Mouse (Mus musculus) hindbrain, postnatal 0 days (tissue): ENCODE results near the gene Olfr1340. TPM values are rescaled to one million over a fixed set of nuclear protein-coding genes. Genes with fewer than 3 reads are reported as not detected.

Experiments
- ATAC-seq: fragments of 200-750 bp; cut with Nextera tagmentation; 2 replicates; pipeline ENCODE4 v1.8.0; 2017; ENCODE audit warnings: mild to moderate bottlenecking, moderate TSS enrichment, moderate library complexity
- DNase-seq: peaks from one replicate; pipeline ENCODE4 v3.0.0-alpha.2; 2015; ENCODE audit warnings: low spot score
- H3K27ac ChIP-seq: fragments of 300-500 bp; sonication (generic); 2 replicates; pipeline ENCODE4 v1.5.1; 2014; ENCODE audit warnings: mild to moderate bottlenecking
- H3K27me3 ChIP-seq: fragments of 300-500 bp; sonication (generic); 2 replicates; pipeline ENCODE4 v1.6.1; 2014; ENCODE audit warnings: low read length, mixed read lengths; ENCODE audit not compliant: insufficient read depth
- H3K36me3 ChIP-seq: fragments of 300-500 bp; sonication (generic); 2 replicates; pipeline ENCODE4 v1.6.1; 2014; ENCODE audit warnings: low read length, mixed read lengths; ENCODE audit not compliant: insufficient read depth
- H3K4me1 ChIP-seq: fragments of 300-500 bp; sonication (generic); 2 replicates; pipeline ENCODE4 v1.6.1; 2014; ENCODE audit warnings: antibody characterized with exemption, low read length, mixed read lengths; ENCODE audit not compliant: insufficient read depth
- H3K4me2 ChIP-seq: fragments of 300-500 bp; sonication (generic); 2 replicates; pipeline ENCODE4 v1.6.1; 2014; ENCODE audit warnings: low read depth, mild to moderate bottlenecking, low read length, moderate library complexity, mixed read lengths
- H3K4me3 ChIP-seq: fragments of 300-500 bp; sonication (generic); 2 replicates; pipeline ENCODE4 v1.5.1; 2014; ENCODE audit warnings: low read length
- H3K9ac ChIP-seq: fragments of 300-500 bp; sonication (generic); replicated peaks from 2 replicates; pipeline ENCODE4 v1.6.1; 2014; ENCODE audit warnings: mild to moderate bottlenecking, low read length, moderate library complexity, mixed read lengths
- H3K9me3 ChIP-seq: fragments of 300-500 bp; sonication (generic); 2 replicates; pipeline ENCODE4 v1.6.1; 2016; ENCODE audit warnings: low read length, mixed read lengths
- CTCF ChIP-seq: IDR thresholded peaks from 2 replicates; pipeline ENCODE4 v1.5.1; 2016; ENCODE audit warnings: antibody characterized with exemption, control low read depth, low read depth
- WGBS: fragments of 180-500 bp; shearing (Covaris S2); extraction: QIAGEN DNeasy Blood & Tissue Kit; methylation state at CpG from one replicate; pipeline ENCODE4 v1.1.7; 2014; 5-methylcytosine and 5-hydroxymethylcytosine counted together
- polyA plus RNA-seq: library from polyadenylated mRNA; unstranded; fragments of >200 nt; fragmentation: Nextera tagmentation; extraction: Ambion mirVana; gene quantifications from 2 replicates; pipeline ENCODE4 v1.2.1, GENCODE M21; 2015
- total RNA-seq: library from RNA; depleted of rRNA; stranded (reverse); fragments of >200 nt; gene quantifications from 2 replicates; pipeline ENCODE4 v1.2.3, GENCODE M21; 2014; rRNA removed

Gene Olfr1340
- total and polyA plus RNA-seq, 2 experiments from 2014 or later, result not detected

DNA sequence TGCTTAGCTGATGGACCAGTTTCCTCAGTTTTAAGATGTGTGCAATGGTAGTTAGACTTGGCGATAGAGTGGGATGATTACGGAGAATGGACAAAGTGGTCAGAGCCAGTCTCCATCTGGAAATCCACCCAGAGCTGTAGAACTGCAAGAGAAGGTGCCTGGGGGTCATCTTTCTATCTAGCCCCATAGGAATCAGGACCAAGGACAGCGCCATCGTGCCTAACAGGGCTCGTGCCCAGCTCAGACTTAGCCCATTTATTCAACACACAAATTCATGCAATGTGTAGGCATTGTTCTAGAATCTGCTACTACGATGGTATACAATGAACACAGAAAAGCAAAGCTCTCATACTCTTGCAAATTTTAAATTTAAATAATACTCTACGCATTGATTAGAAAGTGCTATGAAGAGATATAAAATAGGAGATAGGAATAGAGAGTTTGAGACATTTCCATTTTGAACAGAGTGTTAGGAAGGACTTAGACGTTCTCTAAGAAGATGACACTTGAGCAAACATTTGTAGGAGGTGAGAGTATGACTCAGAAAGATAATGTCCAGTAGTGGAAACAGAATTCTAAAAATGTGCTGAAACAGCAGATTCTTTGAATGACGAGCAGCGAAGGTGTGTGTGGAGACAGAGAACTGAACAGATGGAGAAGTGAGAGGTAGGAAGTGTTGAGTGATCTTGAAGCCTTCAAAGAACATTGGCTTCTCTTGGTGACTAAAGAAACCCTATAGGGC, 2.0 kb downstream of the Olfr1340 start:
- no peak overlapping the region for H3K27ac ChIP-seq
- no peak overlapping the region for H3K9ac ChIP-seq
- no peaks in the 10 kb centered on the region for H3K9me3 ChIP-seq
- TF ChIP-seq CTCF, result no peak
- no peaks in the 10 kb centered on the region for H3K27me3 ChIP-seq
- H3K4me3 ChIP-seq, result no peak overlapping the region
- 57% methylated on average over 10 of the region's 10 CpGs for WGBS
- H3K4me2 ChIP-seq, result no peak overlapping the region
- H3K36me3 ChIP-seq, result no peaks in the 10 kb centered on the region
- ATAC-seq, result no peak
- H3K4me1 ChIP-seq, result no peaks in the 10 kb centered on the region
- DNase-seq, result no peak

DNA sequence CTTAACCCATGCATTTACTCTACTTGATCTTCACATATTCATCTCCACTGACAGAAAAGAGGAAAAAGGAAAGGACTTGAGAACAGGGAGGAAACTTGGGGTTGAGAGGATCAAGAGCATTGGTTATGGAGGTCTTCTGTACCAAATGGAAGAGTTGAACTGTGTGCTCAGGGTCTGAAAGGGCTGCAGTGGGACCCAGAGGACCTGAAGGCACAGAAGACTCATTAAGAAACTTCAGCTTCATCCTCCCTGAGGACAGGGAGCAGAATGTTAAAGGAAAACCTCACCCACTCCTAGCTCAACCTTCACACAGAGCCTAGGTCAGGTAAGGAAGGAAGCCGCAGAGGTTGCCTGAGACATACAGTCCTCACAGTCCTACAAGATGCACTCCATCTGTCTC, 11.9 kb downstream of the Olfr1340 start, which contains the start of gene Olfr1339:
Olfr1339 (plus strand) TSS at position 301 of the 400 bp plus-strand sequence.
- no peaks in the 10 kb centered on the region for H3K4me1 ChIP-seq
- no peak for ATAC-seq
- H3K4me2 ChIP-seq, result no peak within 1 kb of the TSS
- no peaks in the 10 kb centered on the region for H3K9me3 ChIP-seq
- no peak within 1 kb of the TSS for H3K4me3 ChIP-seq
- H3K36me3 ChIP-seq, result no peaks in the 10 kb centered on the region
- H3K9ac ChIP-seq, result no peak within 1 kb of the TSS
- DNase-seq, result no peak
- no peaks in the 10 kb centered on the region for H3K27me3 ChIP-seq
- 100% methylated on average over 1 of the region's 1 CpGs for WGBS
- H3K27ac ChIP-seq, result no peak within 1 kb of the TSS
- TF ChIP-seq CTCF, result no peak

DNA sequence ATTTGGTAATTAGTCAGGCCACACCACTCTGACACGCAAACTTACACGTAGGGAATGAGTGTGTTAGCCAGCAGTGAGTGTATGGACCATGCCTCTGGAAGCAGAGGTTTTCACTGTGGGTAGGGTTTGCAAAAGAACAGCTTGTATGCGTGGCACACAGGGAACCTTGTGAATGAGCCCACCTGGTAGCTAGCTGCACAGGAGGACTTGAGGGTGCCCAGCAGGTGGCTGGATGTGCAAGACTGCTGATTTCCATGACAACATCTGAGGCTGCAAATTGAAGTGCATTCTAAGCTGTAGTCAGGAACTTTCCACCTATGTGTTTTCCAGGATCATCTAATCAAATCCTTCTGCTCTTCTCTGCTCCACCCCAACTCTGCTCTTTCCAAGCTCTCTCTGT, 19.6 kb downstream of the Olfr1340 start:
- Histone ChIP-seq H3K4me2 (no peak overlapping the region), H3K4me1 (no peaks in the 10 kb centered on the region), H3K36me3 (no peaks in the 10 kb centered on the region), H3K9ac (no peak overlapping the region), H3K27me3 (no peaks in the 10 kb centered on the region), H3K27ac (no peak overlapping the region), H3K4me3 (no peak overlapping the region), H3K9me3 (no peaks in the 10 kb centered on the region)
- WGBS, result 65% methylated on average over 3 of the region's 3 CpGs
- no peak for DNase-seq
- no peak for ATAC-seq
- no peak for TF ChIP-seq CTCF

DNA sequence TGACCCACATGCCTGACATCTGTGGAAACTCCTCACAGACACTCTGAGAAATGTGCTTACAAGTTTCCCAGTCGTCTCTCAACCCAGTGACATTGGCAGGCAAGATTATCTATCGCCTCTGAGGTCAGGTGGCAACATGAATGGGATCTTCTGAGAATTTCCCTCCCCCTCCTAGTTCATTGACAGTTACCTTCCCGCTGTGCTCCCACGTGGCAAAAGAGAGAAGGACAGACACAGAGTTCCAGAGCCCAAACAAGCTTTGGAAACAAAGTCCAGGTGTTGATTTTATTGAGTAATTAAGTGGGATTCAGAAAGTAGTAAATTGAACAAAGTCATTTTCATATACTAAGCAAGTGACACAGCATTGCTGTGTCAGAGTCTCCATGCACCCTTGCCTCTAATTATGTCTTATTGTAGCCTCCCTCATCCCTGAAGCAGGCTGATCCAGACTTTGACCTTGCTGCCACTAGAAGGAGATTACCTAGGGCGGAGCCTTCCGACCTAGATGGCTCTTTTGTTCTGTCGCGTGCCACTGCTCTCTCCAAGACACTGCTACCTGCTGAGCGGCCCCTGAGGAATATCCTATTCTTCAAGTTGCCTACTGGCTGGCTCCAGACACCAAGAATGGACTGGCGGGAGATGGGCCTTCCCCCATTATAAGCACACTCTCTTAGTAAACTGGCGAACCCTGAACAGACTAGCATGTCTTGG, 21.2 kb downstream of the Olfr1340 start:
- ATAC-seq (no peak), DNase-seq (no peak)
- no peak overlapping the region for H3K27ac ChIP-seq
- H3K9me3 ChIP-seq, result 0 out of 2 replicates have a peak, but pooled peaks cover under 1% of the 10 kb centered on the region
- no peak overlapping the region for H3K9ac ChIP-seq
- 10% methylated on average over 11 of the region's 11 CpGs for WGBS
- no peak overlapping the region for H3K4me2 ChIP-seq
- no peaks in the 10 kb centered on the region for H3K4me1 ChIP-seq
- H3K36me3 ChIP-seq, result no peaks in the 10 kb centered on the region
- H3K27me3 ChIP-seq, result no peaks in the 10 kb centered on the region
- H3K4me3 ChIP-seq, result no peak overlapping the region
- no peak for TF ChIP-seq CTCF

DNA sequence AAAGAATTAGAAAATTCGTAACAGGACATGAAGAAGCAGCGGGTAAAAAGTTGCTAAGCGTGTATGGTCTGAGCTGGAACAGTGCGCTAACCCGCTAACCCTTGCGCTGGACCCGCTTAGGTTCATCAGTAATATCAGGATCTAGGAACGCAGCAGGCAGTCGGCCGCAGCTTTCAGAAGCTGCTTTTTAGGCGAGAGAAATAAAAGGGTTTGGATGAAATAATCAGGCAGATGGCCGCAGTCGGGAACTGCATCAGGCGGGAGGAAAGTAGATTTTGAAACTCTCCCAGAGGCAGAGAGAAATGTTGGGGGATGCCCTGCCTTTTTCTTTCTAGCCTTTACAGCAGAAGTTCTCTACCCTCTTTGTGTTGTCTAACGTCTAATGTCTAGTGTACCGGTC, 21.9 kb downstream of the Olfr1340 start:
- DNase-seq (peak; percentile 41), ATAC-seq (no peak)
- Histone ChIP-seq H3K9me3 (0 out of 2 replicates have a peak, but pooled peaks cover 4% of the 10 kb centered on the region), H3K4me1 (no peaks in the 10 kb centered on the region), H3K27me3 (no peaks in the 10 kb centered on the region), H3K9ac (no peak overlapping the region), H3K36me3 (no peaks in the 10 kb centered on the region), H3K4me2 (peak overlapping the region; percentile 34), H3K27ac (no peak overlapping the region), H3K4me3 (no peak overlapping the region)
- TF ChIP-seq CTCF, result no peak
- 5% methylated on average over 16 of the region's 16 CpGs for WGBS

DNA sequence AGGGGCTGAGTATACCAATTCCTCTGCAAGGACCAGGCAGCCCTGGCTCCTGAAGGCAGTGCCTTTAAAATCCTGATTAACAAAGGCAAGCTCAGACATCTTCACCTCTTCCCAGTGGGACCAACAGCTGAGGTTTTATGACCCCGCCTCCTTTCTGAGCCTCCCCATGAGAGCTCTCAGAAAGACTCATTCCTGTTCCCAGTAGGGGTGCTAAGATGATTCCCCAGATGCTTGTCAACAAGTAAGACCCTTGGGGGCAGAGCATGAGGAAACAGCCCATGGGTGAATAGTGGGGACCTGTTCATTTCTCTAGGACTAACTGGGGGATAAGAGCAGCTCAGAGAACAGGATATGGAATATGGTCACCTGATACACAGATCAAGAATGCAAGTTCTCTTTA, 38.7 kb downstream of the Olfr1340 start, which contains the start of gene Olfr1338:
Olfr1338 (minus strand) TSS at position 101 of the 400 bp plus-strand sequence.
- no peak within 1 kb of the TSS for H3K4me2 ChIP-seq
- no peak within 1 kb of the TSS for H3K27ac ChIP-seq
- 78% methylated on average over 1 of the region's 1 CpGs for WGBS
- H3K27me3 ChIP-seq, result no peaks in the 10 kb centered on the region
- H3K9me3 ChIP-seq, result no peaks in the 10 kb centered on the region
- TF ChIP-seq CTCF, result no peak
- no peak for ATAC-seq
- H3K4me1 ChIP-seq, result no peaks in the 10 kb centered on the region
- no peaks in the 10 kb centered on the region for H3K36me3 ChIP-seq
- H3K9ac ChIP-seq, result no peak within 1 kb of the TSS
- no peak within 1 kb of the TSS for H3K4me3 ChIP-seq
- DNase-seq, result no peak

Other genes with a start within 250 kb of the Olfr1340 start
- 15.9 and 20.2 TPM in 2 replicates for gene Tie1, start 230.1 kb upstream of the Olfr1340 start, total RNA-seq
- 10.5 and 11.6 TPM in 2 replicates for gene Tie1, start 230.1 kb upstream of the Olfr1340 start, polyA plus RNA-seq
- gene 2610528J11Rik, start 193.1 kb upstream of the Olfr1340 start, total RNA-seq, result not detected in 2 replicates
- gene 2610528J11Rik, start 193.1 kb upstream of the Olfr1340 start, polyA plus RNA-seq, result not detected in 2 replicates
- gene Tmem125, start 176.1 kb upstream of the Olfr1340 start, total RNA-seq, result 0.90 and 4.8 TPM in 2 replicates
- 0.64 and 0.83 TPM in 2 replicates for gene Tmem125, start 176.1 kb upstream of the Olfr1340 start, polyA plus RNA-seq
- 0.65 and 1.3 TPM in 2 replicates for gene Cfap57, start 99.4 kb upstream of the Olfr1340 start, total RNA-seq
- 0.70 and 1.2 TPM in 2 replicates for gene Cfap57, start 99.4 kb upstream of the Olfr1340 start, polyA plus RNA-seq
- 31.6 and 40.0 TPM in 2 replicates for gene Ebna1bp2, start 99.3 kb upstream of the Olfr1340 start, total RNA-seq
- 85.4 and 98.5 TPM in 2 replicates for gene Ebna1bp2, start 99.3 kb upstream of the Olfr1340 start, polyA plus RNA-seq
- not detected in 2 replicates for gene Olfr62, start 61.2 kb upstream of the Olfr1340 start, total RNA-seq
- not detected in 2 replicates for gene Olfr62, start 61.2 kb upstream of the Olfr1340 start, polyA plus RNA-seq
- gene Olfr1342, start 27.4 kb upstream of the Olfr1340 start, total RNA-seq, result not detected in 2 replicates
- 0.04 TPM in 1 of 2 replicates, not detected in the other for gene Olfr1342, start 27.4 kb upstream of the Olfr1340 start, polyA plus RNA-seq
- not detected in 2 replicates for gene Olfr1341, start 16.6 kb upstream of the Olfr1340 start, total RNA-seq
- not detected in 2 replicates for gene Olfr1341, start 16.6 kb upstream of the Olfr1340 start, polyA plus RNA-seq
- not detected in 2 replicates for gene Olfr1339, start 12.0 kb downstream of the Olfr1340 start, total RNA-seq
- gene Olfr1339, start 12.0 kb downstream of the Olfr1340 start, polyA plus RNA-seq, result not detected in 2 replicates
- gene Olfr1338, start 38.6 kb downstream of the Olfr1340 start, total RNA-seq, result not detected in 2 replicates
- not detected in 2 replicates for gene Olfr1338, start 38.6 kb downstream of the Olfr1340 start, polyA plus RNA-seq
- gene Olfr1337, start 62.4 kb downstream of the Olfr1340 start, total RNA-seq, result not detected in 2 replicates
- not detected in 2 replicates for gene Olfr1337, start 62.4 kb downstream of the Olfr1340 start, polyA plus RNA-seq
- not detected in 2 replicates for gene Olfr1335, start 89.8 kb downstream of the Olfr1340 start, total RNA-seq
- gene Olfr1335, start 89.8 kb downstream of the Olfr1340 start, polyA plus RNA-seq, result not detected in 2 replicates
- gene Olfr1333, start 116.1 kb downstream of the Olfr1340 start, total RNA-seq, result not detected in 2 replicates
- gene Olfr1333, start 116.1 kb downstream of the Olfr1340 start, polyA plus RNA-seq, result not detected in 2 replicates
- not detected in 2 replicates for gene Olfr1331, start 144.5 kb downstream of the Olfr1340 start, total RNA-seq
- not detected in 2 replicates for gene Olfr1331, start 144.5 kb downstream of the Olfr1340 start, polyA plus RNA-seq
- not detected in 2 replicates for gene Olfr1330, start 168.5 kb downstream of the Olfr1340 start, total RNA-seq
- not detected in 2 replicates for gene Olfr1330, start 168.5 kb downstream of the Olfr1340 start, polyA plus RNA-seq
- not detected in 2 replicates for gene Olfr1329, start 197.3 kb downstream of the Olfr1340 start, total RNA-seq
- gene Olfr1329, start 197.3 kb downstream of the Olfr1340 start, polyA plus RNA-seq, result not detected in 2 replicates
- not detected in 2 replicates for gene Olfr1328, start 218.5 kb downstream of the Olfr1340 start, total RNA-seq
- gene Olfr1328, start 218.5 kb downstream of the Olfr1340 start, polyA plus RNA-seq, result not detected in 2 replicates
- gene Lao1, start 241.4 kb downstream of the Olfr1340 start, total RNA-seq, result 0.07 and 0.58 TPM in 2 replicates
- gene Lao1, start 241.4 kb downstream of the Olfr1340 start, polyA plus RNA-seq, result 0.15 and 0.29 TPM in 2 replicates